Mouse (Mus musculus) G1E (cell line): ENCODE results near the gene Pygo1. TPM values are rescaled to one million over a fixed set of nuclear protein-coding genes. Genes with fewer than 3 reads are reported as not detected.

Experiments used
- ATAC-seq: 2 replicates; pipeline ENCODE4 v1.8.0; 2016; ENCODE audit warnings: mild to moderate bottlenecking; ENCODE audit not compliant: insufficient number of reproducible peaks, poor library complexity, low FRiP score, severe bottlenecking; ENCODE audit errors: extremely low read depth
- DNase-seq: peaks from one replicate; pipeline ENCODE4 v3.0.0; 2012; ENCODE audit warnings: low spot score
- H3K27me3 ChIP-seq: 2 replicates; pipeline ENCODE4 v1.6.1; 2012; ENCODE audit warnings: mild to moderate bottlenecking, low read length, inconsistent platforms; ENCODE audit not compliant: insufficient read depth
- H3K36me3 ChIP-seq: replicated peaks from 2 replicates; pipeline ENCODE3; 2012; ENCODE audit warnings: mild to moderate bottlenecking, inconsistent platforms
- H3K4me1 ChIP-seq: 2 replicates; pipeline ENCODE4 v1.6.1; 2012; ENCODE audit warnings: low read depth, low read length, inconsistent platforms, mixed read lengths; ENCODE audit not compliant: insufficient read depth
- H3K4me3 ChIP-seq: 2 replicates; pipeline ENCODE4 v1.5.1; 2012; ENCODE audit warnings: low read depth, mild to moderate bottlenecking, inconsistent platforms, low read length, moderate library complexity, mixed read lengths
- H3K9me3 ChIP-seq: replicated peaks from 2 replicates; pipeline ENCODE4 v1.6.1; 2012; ENCODE audit warnings: inconsistent platforms
- CTCF ChIP-seq: IDR thresholded peaks from 2 replicates; pipeline ENCODE4 v1.5.1; 2012; ENCODE audit warnings: low read depth, low read length, inconsistent platforms, mixed read lengths
- GATA1 ChIP-seq: IDR thresholded peaks from 2 replicates; pipeline ENCODE4 v1.6.1; 2012; ENCODE audit warnings: borderline replicate concordance, low read length, inconsistent platforms, mixed read lengths
- GATA2 ChIP-seq: IDR thresholded peaks from 2 replicates; pipeline ENCODE4 v1.6.1; 2012; ENCODE audit warnings: low read depth, low read length, inconsistent platforms, borderline replicate concordance
- POLR2AphosphoS5 ChIP-seq: IDR thresholded peaks from 2 replicates; pipeline ENCODE4 v1.6.1; 2012; ENCODE audit warnings: low read depth, low read length, inconsistent platforms; ENCODE audit not compliant: insufficient replicate concordance
- TAL1 ChIP-seq: conservative IDR thresholded peaks from 2 replicates; pipeline ENCODE4 v1.6.1; 2012; ENCODE audit warnings: low read depth, low read length, inconsistent platforms, mixed read lengths
- polyA plus RNA-seq: library from polyadenylated mRNA; stranded (reverse); fragments of >175 nt; gene quantifications from 2 replicates; pipeline ENCODE4 v1.2.3, GENCODE M21; 2012
- total RNA-seq, 2 experiments: library from RNA; stranded (forward) in 1 of 2; stranded (reverse) in 1 of 2; fragments of 200-1000 nt in 1 of 2; fragments of >200 nt in 1 of 2; fragmentation: Nextera tagmentation in 1 of 2; gene quantifications; 2 replicates each; pipeline ENCODE4 v1.2.3; 2014 to 2017

Pygo1 gene
- total and polyA plus RNA-seq, 3 experiments: 0.16 TPM; not detected in 2

DNA sequence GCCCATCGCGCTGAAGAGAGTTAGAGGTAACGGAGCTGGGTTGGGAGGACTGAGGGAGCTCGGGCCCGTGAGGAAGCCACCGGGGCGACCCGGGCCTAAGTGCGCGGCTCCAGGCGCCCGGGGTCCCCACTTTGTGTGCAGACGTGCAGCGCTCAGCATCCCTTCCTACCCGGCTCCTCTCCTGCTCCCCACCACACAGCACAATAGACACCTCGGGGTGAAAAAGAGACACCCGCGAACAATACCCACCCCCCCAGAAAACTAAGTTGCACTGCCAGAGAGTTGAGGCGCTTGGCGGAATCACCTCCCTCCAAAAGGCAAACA, 452 bp downstream of the Pygo1 start:
- Histone ChIP-seq H3K4me3 (no peak overlapping the region), H3K36me3 (no peaks in the 10 kb centered on the region), H3K27me3 (peaks cover 12% of the 10 kb centered on the region), H3K4me1 (no peaks in the 10 kb centered on the region), H3K9me3 (peaks cover 5% of the 10 kb centered on the region)
- no peak for ATAC-seq
- no peak for DNase-seq
- no peak for TF ChIP-seq POLR2AphosphoS5
- TF ChIP-seq TAL1: no peak
- TF ChIP-seq GATA1: no peak
- no peak for TF ChIP-seq CTCF
- no peak for TF ChIP-seq GATA2

DNA sequence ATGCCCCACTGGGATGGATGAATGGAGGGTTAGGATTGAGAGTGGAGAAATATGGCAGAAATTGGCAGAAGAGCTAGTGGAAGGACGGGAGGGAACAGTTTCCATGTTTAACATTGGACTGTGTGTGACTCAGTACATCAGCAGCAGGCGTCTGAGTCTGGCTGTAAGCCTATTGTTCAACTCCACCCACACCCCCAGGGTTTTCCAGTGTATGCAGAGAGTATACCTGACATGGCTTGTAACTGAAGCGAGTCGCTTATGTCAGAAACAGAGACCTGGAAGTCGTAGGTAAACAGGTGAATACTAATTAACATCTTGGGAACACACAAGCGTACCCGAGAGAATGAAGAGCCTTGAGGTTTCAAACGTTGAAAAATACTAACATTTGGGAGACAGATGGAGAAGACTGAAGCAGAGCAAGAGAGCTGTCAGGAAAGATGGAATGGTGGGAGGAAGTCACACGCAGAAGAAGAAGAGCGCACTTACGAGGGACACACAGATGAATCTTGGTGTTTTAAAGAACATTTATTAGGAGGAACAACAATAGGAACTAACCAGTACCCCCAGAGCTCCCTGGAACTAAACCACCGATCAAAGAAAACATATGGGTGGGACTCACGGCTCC, 5.8 kb downstream of the Pygo1 start:
- H3K27me3 ChIP-seq: peaks cover 6% of the 10 kb centered on the region; the same call in 1 of the 2 replicates
- ATAC-seq: no peak
- H3K4me3 ChIP-seq: no peak overlapping the region
- H3K4me1 ChIP-seq: no peaks in the 10 kb centered on the region
- TF ChIP-seq TAL1: no peak
- no peak for TF ChIP-seq CTCF
- H3K9me3 ChIP-seq: no peaks in the 10 kb centered on the region
- H3K36me3 ChIP-seq: no peaks in the 10 kb centered on the region
- DNase-seq: no peak

DNA sequence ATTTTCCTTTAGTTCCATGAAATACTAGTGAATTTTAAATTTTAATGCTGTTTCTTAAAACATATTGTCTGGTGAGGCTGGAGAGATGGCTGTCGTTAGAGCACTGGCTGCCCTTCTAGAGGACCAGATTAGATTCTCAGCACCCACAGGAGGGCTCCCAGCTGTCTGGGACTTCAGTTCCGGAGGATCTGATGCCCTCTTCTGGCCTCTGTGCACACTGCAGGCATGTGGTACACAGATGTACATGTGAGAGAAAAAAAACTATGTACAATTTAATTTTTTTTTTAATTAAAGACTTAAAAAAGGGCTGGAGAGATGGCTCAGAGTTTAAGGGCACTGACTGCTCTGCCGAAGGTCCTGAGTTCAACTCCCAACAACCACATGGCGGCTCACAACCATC, 9.9 kb downstream of the Pygo1 start:
- H3K9me3 ChIP-seq: no peaks in the 10 kb centered on the region
- H3K27me3 ChIP-seq: peaks cover 12% of the 10 kb centered on the region; the same call in 1 of the 2 replicates
- DNase-seq: no peak
- no peaks in the 10 kb centered on the region for H3K4me1 ChIP-seq
- ATAC-seq: no peak
- TF ChIP-seq GATA1: no peak
- TF ChIP-seq TAL1: no peak
- no peak for TF ChIP-seq GATA2
- no peak for TF ChIP-seq POLR2AphosphoS5
- no peak overlapping the region for H3K4me3 ChIP-seq
- no peaks in the 10 kb centered on the region for H3K36me3 ChIP-seq

DNA sequence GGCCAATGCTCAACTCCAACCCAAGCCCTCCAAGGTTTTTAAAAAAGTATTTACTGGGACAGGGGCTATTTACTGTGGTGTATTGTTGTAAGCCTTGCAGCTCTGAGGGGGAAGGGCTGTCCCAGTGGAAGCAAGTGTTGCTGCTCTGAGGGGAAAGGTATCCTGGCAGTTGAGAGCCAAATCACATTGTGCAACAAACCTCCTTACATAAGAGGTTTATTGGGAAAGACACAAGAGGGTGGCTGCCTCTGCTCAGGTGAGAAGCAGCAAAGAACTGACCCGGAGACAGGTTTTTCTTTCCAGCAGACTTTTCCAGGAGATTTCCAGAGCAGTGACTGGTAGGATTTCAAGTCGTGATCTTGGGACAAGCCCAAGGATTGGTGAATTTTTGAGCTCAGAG, 10.9 kb downstream of the Pygo1 start:
- H3K36me3 ChIP-seq: no peaks in the 10 kb centered on the region
- H3K4me1 ChIP-seq: no peaks in the 10 kb centered on the region
- H3K27me3 ChIP-seq: peaks cover 6% of the 10 kb centered on the region; the same call in 1 of the 2 replicates
- ATAC-seq (no peak), DNase-seq (no peak)
- no peak overlapping the region for H3K4me3 ChIP-seq
- no peak for TF ChIP-seq TAL1
- TF ChIP-seq GATA2: no peak
- no peak for TF ChIP-seq GATA1
- no peak for TF ChIP-seq CTCF
- no peak for TF ChIP-seq POLR2AphosphoS5
- H3K9me3 ChIP-seq: no peaks in the 10 kb centered on the region

- no peak for ATAC-seq
- Histone ChIP-seq H3K27me3 (peaks cover 13% of the 10 kb centered on the region), H3K9me3 (peaks cover 4% of the 10 kb centered on the region; the same call in 1 of the 2 replicates), H3K4me1 (no peaks in the 10 kb centered on the region), H3K4me3 (no peak overlapping the region), H3K36me3 (no peaks in the 10 kb centered on the region)
- no peak for DNase-seq
- TF ChIP-seq CTCF (0 out of 2 replicates have a peak, but pooled peaks have one; percentile 22), GATA1 (no peak)
Observed at GRCm38 (mm10) chr9:72943424-72943823, 18.0 kb downstream of the Pygo1 start.

- ATAC-seq (no peak), DNase-seq (no peak)
- TF ChIP-seq POLR2AphosphoS5: no peak
- H3K9me3 ChIP-seq: peaks cover 4% of the 10 kb centered on the region; the same call in 1 of the 2 replicates
- peaks cover 14% of the 10 kb centered on the region for H3K27me3 ChIP-seq
- H3K4me1 ChIP-seq: no peaks in the 10 kb centered on the region
- no peak overlapping the region for H3K4me3 ChIP-seq
- H3K36me3 ChIP-seq: no peaks in the 10 kb centered on the region
Observed at GRCm38 (mm10) chr9:72944286-72944685, 18.8 kb downstream of the Pygo1 start.

DNA sequence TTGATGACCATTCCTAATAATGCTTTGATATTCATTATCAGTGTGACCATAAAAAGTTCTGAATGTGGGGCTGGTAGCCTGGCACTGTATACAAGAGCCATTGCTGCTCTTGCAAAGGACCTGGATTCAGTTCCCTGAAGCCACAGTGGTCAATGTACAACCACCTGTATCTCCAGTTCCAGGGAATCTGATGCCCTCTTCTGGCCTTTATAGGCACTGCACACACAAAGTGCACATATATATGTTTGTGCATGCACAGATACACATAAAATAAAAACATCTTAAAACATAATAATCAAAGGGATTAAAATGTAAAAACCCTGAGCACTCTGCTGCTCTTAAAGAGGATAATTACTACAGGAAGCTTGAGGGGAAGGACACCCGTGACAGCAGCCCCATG, 21.6 kb downstream of the Pygo1 start:
- Histone ChIP-seq H3K4me1 (no peaks in the 10 kb centered on the region), H3K36me3 (no peaks in the 10 kb centered on the region), H3K27me3 (peaks cover 16% of the 10 kb centered on the region), H3K4me3 (no peak overlapping the region), H3K9me3 (peaks cover 4% of the 10 kb centered on the region; the same call in 1 of the 2 replicates)
- DNase-seq (no peak), ATAC-seq (no peak)
- no peak for TF ChIP-seq GATA1
- TF ChIP-seq POLR2AphosphoS5: no peak
- no peak for TF ChIP-seq CTCF
- no peak for TF ChIP-seq TAL1
- no peak for TF ChIP-seq GATA2
